Mouse (Mus musculus): ENCODE measurements at regions not wholly inside any gene's neighbourhood (a gene's known extent, or its start where the extent isn't known, plus 50 kb on each side); places are given as distances from the start of the nearest gene placed in this dataset.

GRCm38 (mm10) chr9:14115521-14115920 is 159.3 kb upstream of the Sesn3 start:
- TF ChIP-seq POLR2A (IDR thresholded peaks at IDR 0.05; ENCODE audit: extremely low read depth, insufficient read depth, low read length) (no peak), CTCF (IDR thresholded peaks at IDR 0.05; ENCODE audit: extremely low read depth, insufficient read depth, low read length) (no peak)
